Mouse (Mus musculus): ENCODE measurements around the gene Chmp4b. TPM values are rescaled to one million over a fixed set of nuclear protein-coding genes. Genes with fewer than 3 reads are reported as not detected.

The Chmp4b gene
- polyA plus RNA-seq, 1 experiment from 2014 or later: 27.9 TPM

GRCm38 (mm10) chr2:154711701-154712100, 60.2 kb downstream of the Chmp4b start:
- no peak for ATAC-seq (ENCODE audit: low FRiP score, low read depth)
- WGBS: 45% methylated on average over 3 of the region's 3 CpGs
- no peaks in the 10 kb centered on the region for H3K9me3 ChIP-seq
- H3K4me1 ChIP-seq: 0 out of 2 replicates have a peak, but pooled peaks cover 3% of the 10 kb centered on the region
- H3K9ac ChIP-seq (replicated peaks): no peak overlapping the region
- 0 out of 2 replicates have a peak, but pooled peaks cover 4% of the 10 kb centered on the region for H3K27me3 ChIP-seq
- H3K4me3 ChIP-seq: no peak overlapping the region
- H3K4me2 ChIP-seq (replicated peaks): no peak overlapping the region
- no peaks in the 10 kb centered on the region for H3K36me3 ChIP-seq
- H3K27ac ChIP-seq (replicated peaks): no peak overlapping the region

- Histone ChIP-seq H3K9ac (replicated peaks) (no peak overlapping the region), H3K9me3 (no peaks in the 10 kb centered on the region), H3K27me3 (0 out of 2 replicates have a peak, but pooled peaks cover 4% of the 10 kb centered on the region), H3K4me1 (0 out of 2 replicates have a peak, but pooled peaks cover 3% of the 10 kb centered on the region), H3K4me3 (no peak overlapping the region), H3K27ac (replicated peaks) (no peak overlapping the region), H3K36me3 (no peaks in the 10 kb centered on the region), H3K4me2 (replicated peaks) (no peak overlapping the region)
- 41% methylated on average over 5 of the region's 5 CpGs for WGBS
- no peak; the same call in 1 of the 2 replicates for ATAC-seq (ENCODE audit: low FRiP score, low read depth)
Observed at GRCm38 (mm10) chr2:154712271-154712677, 60.8 kb downstream of the Chmp4b start.

- Histone ChIP-seq H3K4me2 (replicated peaks) (no peak overlapping the region), H3K9me3 (no peaks in the 10 kb centered on the region), H3K9ac (replicated peaks) (no peak overlapping the region), H3K27ac (replicated peaks) (no peak overlapping the region), H3K27me3 (0 out of 2 replicates have a peak, but pooled peaks cover 4% of the 10 kb centered on the region), H3K4me3 (no peak overlapping the region), H3K4me1 (0 out of 2 replicates have a peak, but pooled peaks cover 3% of the 10 kb centered on the region), H3K36me3 (no peaks in the 10 kb centered on the region)
- WGBS: 57% methylated on average over 6 of the region's 6 CpGs
- ATAC-seq (ENCODE audit: low FRiP score, low read depth): no peak
Observed at GRCm38 (mm10) chr2:154713083-154713482, 61.6 kb downstream of the Chmp4b start.

GRCm38 (mm10) chr2:154713964-154714363, 62.5 kb downstream of the Chmp4b start:
- Histone ChIP-seq H3K9me3 (no peaks in the 10 kb centered on the region), H3K4me2 (replicated peaks) (no peak overlapping the region), H3K27me3 (0 out of 2 replicates have a peak, but pooled peaks cover 4% of the 10 kb centered on the region), H3K9ac (replicated peaks) (no peak overlapping the region), H3K4me1 (0 out of 2 replicates have a peak, but pooled peaks cover 3% of the 10 kb centered on the region), H3K36me3 (no peaks in the 10 kb centered on the region), H3K27ac (replicated peaks) (no peak overlapping the region), H3K4me3 (no peak overlapping the region)
- no peak for ATAC-seq (ENCODE audit: low FRiP score, low read depth)
- WGBS: 50% methylated on average over 3 of the region's 3 CpGs

GRCm38 (mm10) chr2:154716586-154716985, 65.1 kb downstream of the Chmp4b start:
- H3K9ac ChIP-seq (replicated peaks): no peak overlapping the region
- H3K9me3 ChIP-seq: no peaks in the 10 kb centered on the region
- 0 out of 2 replicates have a peak, but pooled peaks cover 4% of the 10 kb centered on the region for H3K27me3 ChIP-seq
- no peak overlapping the region for H3K4me2 ChIP-seq (replicated peaks)
- no peaks in the 10 kb centered on the region for H3K36me3 ChIP-seq
- 92% methylated on average over 4 of the region's 4 CpGs for WGBS
- ATAC-seq (ENCODE audit: low FRiP score, low read depth): no peak
- no peak overlapping the region for H3K4me3 ChIP-seq
- no peak overlapping the region for H3K27ac ChIP-seq (replicated peaks)
- H3K4me1 ChIP-seq: 0 out of 2 replicates have a peak, but pooled peaks cover 3% of the 10 kb centered on the region

- Histone ChIP-seq H3K4me3 (no peak overlapping the region), H3K4me2 (replicated peaks) (no peak overlapping the region), H3K9ac (replicated peaks) (no peak overlapping the region), H3K4me1 (0 out of 2 replicates have a peak, but pooled peaks cover 3% of the 10 kb centered on the region), H3K9me3 (no peaks in the 10 kb centered on the region), H3K27me3 (0 out of 2 replicates have a peak, but pooled peaks cover under 1% of the 10 kb centered on the region), H3K36me3 (no peaks in the 10 kb centered on the region), H3K27ac (replicated peaks) (no peak overlapping the region)
- ATAC-seq (ENCODE audit: low FRiP score, low read depth): no peak
Observed at GRCm38 (mm10) chr2:154717081-154717480, 65.6 kb downstream of the Chmp4b start.

GRCm38 (mm10) chr2:154718855-154719556, 67.5 kb downstream of the Chmp4b start:
- Histone ChIP-seq H3K4me2 (replicated peaks) (no peak overlapping the region), H3K4me1 (no peaks in the 10 kb centered on the region), H3K4me3 (no peak overlapping the region), H3K9ac (replicated peaks) (no peak overlapping the region), H3K36me3 (no peaks in the 10 kb centered on the region), H3K9me3 (no peaks in the 10 kb centered on the region), H3K27me3 (no peaks in the 10 kb centered on the region), H3K27ac (replicated peaks) (no peak overlapping the region)
- 84% methylated on average over 12 of the region's 12 CpGs for WGBS
- ATAC-seq (ENCODE audit: low FRiP score, low read depth): no peak

- Histone ChIP-seq H3K9ac (replicated peaks) (no peak overlapping the region), H3K27me3 (no peaks in the 10 kb centered on the region), H3K4me1 (peaks cover under 1% of the 10 kb centered on the region; the same call in 1 of the 2 replicates), H3K36me3 (no peaks in the 10 kb centered on the region), H3K4me2 (replicated peaks) (no peak overlapping the region), H3K9me3 (no peaks in the 10 kb centered on the region), H3K4me3 (no peak overlapping the region), H3K27ac (replicated peaks) (no peak overlapping the region)
- ATAC-seq (ENCODE audit: low FRiP score, low read depth): no peak
- 78% methylated on average over 2 of the region's 2 CpGs for WGBS
Observed at GRCm38 (mm10) chr2:154720315-154720714, 68.8 kb downstream of the Chmp4b start.

- Histone ChIP-seq H3K4me3 (no peak overlapping the region), H3K9me3 (no peaks in the 10 kb centered on the region), H3K27me3 (no peaks in the 10 kb centered on the region), H3K36me3 (no peaks in the 10 kb centered on the region), H3K4me1 (peaks cover 4% of the 10 kb centered on the region; the same call in 1 of the 2 replicates), H3K4me2 (replicated peaks) (no peak overlapping the region), H3K27ac (replicated peaks) (no peak overlapping the region), H3K9ac (replicated peaks) (no peak overlapping the region)
- 89% methylated on average over 4 of the region's 4 CpGs for WGBS
- no peak for ATAC-seq (ENCODE audit: low FRiP score, low read depth)
Observed at GRCm38 (mm10) chr2:154723473-154723872, 72.0 kb downstream of the Chmp4b start.

- Histone ChIP-seq H3K4me1 (peaks cover 4% of the 10 kb centered on the region), H3K4me2 (replicated peaks) (no peak overlapping the region), H3K36me3 (no peaks in the 10 kb centered on the region), H3K27ac (replicated peaks) (no peak overlapping the region), H3K9ac (replicated peaks) (no peak overlapping the region), H3K27me3 (no peaks in the 10 kb centered on the region), H3K4me3 (no peak overlapping the region), H3K9me3 (no peaks in the 10 kb centered on the region)
- WGBS: 70% methylated on average over 3 of the region's 3 CpGs
- no peak for ATAC-seq (ENCODE audit: low FRiP score, low read depth)
Observed at GRCm38 (mm10) chr2:154729737-154730136, 78.2 kb downstream of the Chmp4b start.

- H3K36me3 ChIP-seq: no peaks in the 10 kb centered on the region
- H3K27me3 ChIP-seq: no peaks in the 10 kb centered on the region
- no peaks in the 10 kb centered on the region for H3K9me3 ChIP-seq
- no peak overlapping the region for H3K9ac ChIP-seq (replicated peaks)
- no peak overlapping the region for H3K4me2 ChIP-seq (replicated peaks)
- no peaks in the 10 kb centered on the region; the same call in 1 of the 2 replicates for H3K4me1 ChIP-seq
- no peak overlapping the region for H3K27ac ChIP-seq (replicated peaks)
- no peak overlapping the region for H3K4me3 ChIP-seq
- WGBS: 85% methylated on average over 3 of the region's 3 CpGs
- no peak for ATAC-seq (ENCODE audit: low FRiP score, low read depth)
Observed at GRCm38 (mm10) chr2:154730841-154731240, 79.3 kb downstream of the Chmp4b start.

GRCm38 (mm10) chr2:154731916-154732315, 80.4 kb downstream of the Chmp4b start:
- Histone ChIP-seq H3K4me3 (no peak overlapping the region), H3K9me3 (no peaks in the 10 kb centered on the region), H3K27ac (replicated peaks) (no peak overlapping the region), H3K4me1 (no peaks in the 10 kb centered on the region; the same call in 1 of the 2 replicates), H3K9ac (replicated peaks) (no peak overlapping the region), H3K27me3 (no peaks in the 10 kb centered on the region), H3K4me2 (replicated peaks) (no peak overlapping the region), H3K36me3 (no peaks in the 10 kb centered on the region)
- ATAC-seq (ENCODE audit: low FRiP score, low read depth): no peak
- 74% methylated on average over 2 of the region's 2 CpGs for WGBS

Data from midbrain, embryonic 12.5 days (tissue).